Mouse (Mus musculus) bone marrow, adult 2 months (tissue): ENCODE measurements around the gene Gm49339.

ENCODE experiments used
- CTCF ChIP-seq: fragments of 200-500 bp; IDR thresholded peaks from 2 replicates; pipeline ENCODE4 v1.5.1; 2011; ENCODE audit warnings: low read length, control low read depth; ENCODE audit not compliant: control insufficient read depth, insufficient read depth
- POLR2A ChIP-seq: fragments of 200-500 bp; IDR thresholded peaks from 2 replicates; pipeline ENCODE4 v1.6.1; 2011; ENCODE audit warnings: low read depth, mild to moderate bottlenecking, control low read depth, low read length, borderline replicate concordance; ENCODE audit not compliant: control insufficient read depth

GRCm38 (mm10) chr10:51456369-51456768 lies 24.0 kb upstream of the Gm49339 start:
- no peak for TF ChIP-seq CTCF
- TF ChIP-seq POLR2A, result no peak
